Mouse (Mus musculus) forelimb bud, embryonic 11.5 days (tissue): ENCODE results near the gene Mkrn3.
A peak's percentile ranks its signal among the peaks of the same experiment; 100 is the strongest.

Experiments
- DNase-seq: peaks from one replicate; pipeline ENCODE4 v3.0.0-alpha.2; 2012; ENCODE audit warnings: low read depth, low spot score

The Mkrn3 gene

GRCm38 (mm10) chr7:62419493-62420360, at the start of gene Mkrn3:
Mkrn3 (minus strand) TSS chr7:62420139.
- DNase-seq, result peak; percentile 91

DNA sequence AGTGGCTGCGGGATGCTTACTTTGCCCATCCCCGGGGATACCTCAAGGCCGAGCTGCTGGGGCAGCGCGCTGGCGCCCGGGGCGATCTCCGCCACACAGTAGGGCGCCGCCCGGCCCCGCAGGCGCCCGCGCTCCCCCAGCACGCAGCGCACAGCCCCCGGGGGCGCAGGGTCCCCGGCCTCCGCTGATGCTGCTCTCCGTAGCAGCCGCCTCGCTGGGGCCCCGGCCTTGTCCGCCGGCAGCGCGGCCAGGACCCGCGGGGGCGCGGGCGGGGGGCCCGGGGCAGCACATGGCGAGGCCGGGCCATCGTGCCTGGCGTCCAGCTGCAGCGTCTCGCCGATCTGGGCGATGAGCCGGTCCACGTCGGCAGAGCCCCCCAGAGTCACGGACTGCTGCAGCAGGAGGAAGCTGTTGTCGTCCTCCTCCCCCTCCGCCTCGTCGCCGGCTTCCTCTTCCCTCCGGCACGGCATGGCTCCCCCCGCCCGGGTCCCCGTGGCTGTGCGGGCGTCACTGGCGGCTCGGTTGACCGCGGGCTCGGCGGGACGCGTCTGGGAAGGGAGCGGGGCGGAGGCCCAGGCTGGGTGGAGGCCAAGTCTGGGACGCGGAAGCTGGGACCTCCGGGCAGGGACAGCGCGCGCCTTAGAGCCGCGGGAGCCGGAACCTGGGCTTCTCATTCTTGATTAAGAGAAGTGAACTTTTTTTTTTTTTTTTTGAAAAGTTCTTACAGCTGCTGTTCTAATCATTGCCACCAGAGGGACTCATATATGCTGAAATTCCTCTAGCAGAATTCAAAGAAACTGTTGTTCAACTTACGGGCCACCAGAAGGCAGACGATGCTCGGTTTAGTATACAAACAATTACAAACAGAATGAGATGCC, 44.2 kb upstream of the Mkrn3 start, which contains the start of gene Peg12:
Gene Peg12 (minus strand): TSS at position 633 of the 878 bp plus-strand sequence.
- DNase-seq, result peak; percentile 58

DNA sequence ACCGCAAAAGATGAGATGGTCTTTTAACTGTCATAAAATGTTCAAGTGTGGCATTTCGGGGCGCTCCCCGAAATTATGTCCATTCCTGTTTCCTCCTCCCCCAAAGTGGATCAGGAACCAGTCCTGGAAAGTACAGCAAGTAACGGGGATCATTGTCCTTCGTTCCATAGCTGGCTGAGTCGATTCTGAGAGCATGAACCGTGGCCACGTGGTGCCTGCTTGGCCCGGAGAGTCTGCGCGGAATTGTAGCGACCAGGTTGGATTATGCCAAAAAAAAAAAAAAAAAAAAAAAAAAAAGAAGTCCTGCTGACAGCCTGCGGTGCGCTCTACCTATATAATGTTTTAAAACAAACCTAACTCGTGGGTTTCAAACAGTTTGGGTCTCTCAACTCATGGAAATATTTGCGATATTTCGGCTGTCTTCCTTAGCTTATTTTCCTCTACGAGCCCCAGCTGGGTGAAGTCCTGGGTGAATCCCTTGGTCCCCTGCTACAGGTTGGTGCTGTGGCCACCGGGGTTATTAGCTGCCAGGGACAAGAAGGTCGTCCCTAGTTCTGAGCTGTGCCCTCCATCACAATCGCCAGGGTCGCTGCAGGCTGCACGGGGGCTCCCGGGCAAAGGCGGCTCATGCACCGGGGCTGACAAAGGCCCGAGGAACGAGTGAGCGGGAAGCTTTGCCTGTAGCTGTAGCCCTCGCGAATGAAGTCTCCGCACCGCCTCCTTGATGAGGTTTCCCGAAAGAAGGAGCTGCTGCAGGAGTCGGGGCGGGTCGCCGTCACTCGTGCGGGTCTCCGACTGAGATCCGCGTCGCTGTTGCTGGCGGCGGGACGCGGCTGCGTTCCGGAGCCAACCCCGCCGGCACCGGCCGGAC, 43.3 kb upstream of the Mkrn3 start:
- peak; percentile 19 for DNase-seq

DNA sequence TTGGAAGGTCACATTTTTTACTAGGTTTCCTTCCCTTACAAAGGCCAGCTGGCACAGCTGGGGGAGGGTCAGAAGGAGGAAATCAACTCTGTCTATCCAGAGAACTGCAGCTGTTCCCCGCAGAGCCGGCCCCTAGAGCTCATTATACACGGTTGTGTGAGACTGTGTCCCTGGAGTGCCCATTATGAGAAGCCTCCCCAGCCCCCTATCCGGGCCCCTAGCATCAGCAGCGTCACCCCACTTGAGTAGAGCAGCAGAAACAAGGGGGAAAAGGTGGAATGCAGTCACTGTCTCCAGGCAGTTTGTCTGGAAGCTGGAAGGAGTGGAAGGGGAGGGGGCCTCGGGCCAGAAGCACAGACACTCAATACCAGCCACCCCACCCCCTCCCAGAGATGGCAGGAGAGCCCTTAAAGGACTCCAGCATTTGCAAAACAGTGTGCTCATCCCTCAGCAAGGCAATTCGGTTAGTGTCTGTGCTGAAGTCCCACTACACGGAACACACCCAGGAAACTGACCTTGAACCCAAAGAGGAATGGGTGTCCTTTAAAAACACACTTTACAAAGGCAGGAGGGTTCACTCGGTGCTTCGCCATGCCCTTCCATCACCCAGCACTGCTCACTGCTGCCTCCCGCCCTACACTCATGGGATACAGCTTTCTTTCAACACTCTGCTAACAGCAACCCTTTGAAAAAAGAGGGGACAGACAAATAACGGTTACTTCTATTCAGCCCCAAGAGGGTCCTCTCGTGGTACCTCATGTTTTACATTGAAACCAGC, 42.5 kb upstream of the Mkrn3 start:
- DNase-seq, result peak; percentile 54

DNA sequence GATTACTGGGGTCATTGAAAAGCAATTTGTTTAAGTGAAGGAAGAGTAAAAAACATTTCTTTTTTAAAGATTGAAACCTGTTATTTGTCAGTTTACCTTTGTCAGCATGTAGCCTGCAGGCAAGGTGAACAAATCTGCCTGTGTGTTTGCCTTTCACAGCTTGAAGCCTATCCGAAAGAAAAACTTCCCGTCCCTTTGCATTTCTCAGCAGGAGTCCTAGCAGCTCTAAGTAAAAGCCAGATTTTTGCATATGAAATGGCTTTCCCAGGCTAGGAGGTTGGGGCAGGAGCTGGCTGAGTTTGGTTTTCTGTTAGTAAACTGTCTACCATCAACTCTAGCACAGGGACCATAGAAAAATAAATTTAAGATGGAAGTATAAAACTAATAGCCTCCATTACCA, 32.4 kb upstream of the Mkrn3 start:
- DNase-seq, result no peak

DNA sequence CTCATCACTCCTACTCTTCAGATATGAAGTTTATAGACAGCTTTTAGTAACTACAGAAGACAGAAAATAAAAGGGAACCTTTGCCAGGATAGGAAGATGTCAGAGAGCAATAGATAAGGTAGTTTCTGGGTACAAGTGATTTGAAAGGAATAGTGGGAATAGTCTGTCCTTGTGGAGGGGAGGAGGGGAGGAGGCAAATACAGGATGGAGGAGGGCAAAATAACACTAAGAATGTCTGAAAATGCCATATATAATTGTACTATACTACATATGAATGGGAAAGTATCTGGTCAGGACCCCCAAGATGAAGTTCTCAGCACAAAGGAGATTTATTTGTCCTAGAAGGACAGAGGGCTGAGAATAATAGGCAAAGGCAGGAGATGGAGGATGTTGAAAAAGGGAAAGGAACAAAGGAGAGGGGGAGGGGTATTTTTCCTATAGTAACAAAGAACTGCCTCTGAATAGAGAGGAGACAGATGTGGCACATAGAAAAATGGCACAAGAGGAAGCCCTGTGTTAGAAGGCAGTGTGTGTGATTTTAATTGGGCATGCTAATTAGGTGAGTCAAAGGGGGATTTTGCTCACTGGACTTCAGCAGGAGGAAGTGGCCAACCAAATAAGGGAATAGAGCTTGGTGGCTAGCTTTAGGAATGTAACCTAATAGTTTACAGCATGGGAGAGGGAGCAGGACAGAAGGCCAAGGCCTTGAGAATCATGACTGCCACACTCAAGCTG, 25.7 kb upstream of the Mkrn3 start:
- DNase-seq, result no peak

GRCm38 (mm10) chr7:62436394-62436793, 16.5 kb upstream of the Mkrn3 start:
- no peak for DNase-seq

DNA sequence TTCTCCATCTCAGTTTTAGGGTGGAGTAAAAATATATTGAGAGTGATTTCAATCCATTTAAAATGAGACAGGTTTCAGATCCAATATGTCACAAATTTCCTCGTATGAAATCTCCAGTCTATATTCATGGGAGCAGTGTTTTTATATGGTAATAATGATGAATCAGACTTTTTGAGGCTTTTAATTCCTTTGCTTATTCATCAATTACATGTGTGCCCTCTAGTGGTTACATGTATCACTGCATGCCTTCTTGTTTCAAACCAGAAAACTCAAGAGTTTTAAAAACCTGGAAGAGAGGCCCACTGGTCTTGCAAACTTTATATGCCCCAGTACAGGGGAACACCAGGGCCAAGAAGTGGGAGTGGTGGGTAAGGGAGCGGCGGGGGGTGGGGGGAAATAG, 13.3 kb upstream of the Mkrn3 start:
- no peak for DNase-seq

DNA sequence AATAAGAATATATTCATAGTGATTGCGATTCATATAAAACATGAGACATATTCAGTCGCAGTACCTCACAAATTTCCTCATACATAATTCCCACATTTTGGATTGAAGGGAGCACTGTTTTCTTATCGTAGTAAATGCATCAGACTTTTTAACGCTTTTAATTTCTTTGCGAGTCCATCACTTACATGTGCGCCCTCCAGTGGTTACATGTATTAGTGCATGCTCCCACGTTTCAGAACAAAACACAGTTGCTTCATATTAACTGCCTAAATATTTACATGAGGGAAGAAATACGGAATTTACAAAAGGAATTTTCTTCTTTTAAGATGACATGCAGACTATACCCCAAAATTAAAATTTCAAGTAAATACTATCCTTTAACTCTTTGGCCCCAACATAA, 8.4 kb upstream of the Mkrn3 start:
- DNase-seq, result peak; percentile 20

DNA sequence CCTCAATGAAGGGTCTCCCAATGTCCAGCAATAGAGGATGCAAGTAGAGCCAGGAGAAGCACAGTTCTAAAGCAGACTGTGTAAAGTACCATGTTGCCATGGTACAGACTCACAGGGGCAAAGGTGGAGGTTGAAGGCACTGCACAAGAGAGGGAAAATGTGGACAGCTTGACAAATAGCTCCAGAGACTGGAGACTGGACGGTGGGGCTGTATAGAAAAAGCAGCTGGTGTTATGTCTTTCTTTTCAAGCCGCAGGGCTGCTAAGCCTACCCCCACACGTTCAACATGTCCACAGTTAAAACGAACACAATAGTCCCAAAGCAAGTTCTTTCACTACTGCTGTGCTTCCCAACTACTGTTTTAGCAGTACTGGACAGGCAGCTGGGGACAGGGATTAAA, 3.3 kb upstream of the Mkrn3 start:
- no peak for DNase-seq

DNA sequence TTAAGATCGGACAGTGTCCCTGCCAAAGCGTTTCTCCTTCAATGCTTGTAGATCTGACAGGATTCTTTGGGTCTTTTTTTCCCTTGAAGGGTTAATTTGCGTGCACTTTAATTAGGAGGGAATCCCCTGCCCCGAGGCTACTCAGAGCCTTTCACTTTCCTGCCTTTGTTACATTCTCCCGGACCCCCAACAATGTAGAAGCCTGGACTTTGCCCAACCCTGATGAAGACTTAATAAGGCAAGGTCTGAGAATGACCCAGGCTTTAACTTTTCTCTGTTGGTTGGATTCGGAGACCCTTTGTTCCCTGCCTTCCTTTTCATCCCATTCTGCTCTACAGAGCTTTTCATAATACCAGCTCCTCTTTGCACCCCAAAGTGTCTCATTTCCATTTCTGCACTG, 627 bp upstream of the Mkrn3 start:
- DNase-seq, result no peak

- no peak for DNase-seq
Observed at GRCm38 (mm10) chr7:62419105-62419492, 840 bp downstream of the Mkrn3 start.

GRCm38 (mm10) chr7:62418346-62418745, 1.6 kb downstream of the Mkrn3 start:
- DNase-seq, result no peak

DNA sequence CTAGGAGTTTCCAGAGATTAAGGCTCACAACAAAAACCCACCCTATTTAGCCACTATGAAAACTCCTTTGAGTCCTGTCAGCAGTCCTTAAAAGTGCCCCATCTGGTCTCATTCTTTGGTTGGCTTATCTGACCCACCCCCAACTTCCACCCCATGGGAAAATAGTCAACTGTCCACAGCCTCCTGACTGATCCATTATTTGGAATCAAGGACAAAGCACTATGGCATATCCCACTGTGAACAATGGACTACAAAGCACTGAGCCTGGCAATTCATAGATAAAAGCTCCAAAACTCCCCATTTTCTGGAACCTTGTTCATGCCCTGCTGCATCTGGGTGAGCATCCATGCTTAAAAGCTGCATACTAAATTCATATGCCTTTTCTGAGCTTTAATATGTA, 3.8 kb downstream of the Mkrn3 start:
- DNase-seq, result no peak

- DNase-seq, result no peak
Observed at GRCm38 (mm10) chr7:62415222-62415621, 4.7 kb downstream of the Mkrn3 start.

DNA sequence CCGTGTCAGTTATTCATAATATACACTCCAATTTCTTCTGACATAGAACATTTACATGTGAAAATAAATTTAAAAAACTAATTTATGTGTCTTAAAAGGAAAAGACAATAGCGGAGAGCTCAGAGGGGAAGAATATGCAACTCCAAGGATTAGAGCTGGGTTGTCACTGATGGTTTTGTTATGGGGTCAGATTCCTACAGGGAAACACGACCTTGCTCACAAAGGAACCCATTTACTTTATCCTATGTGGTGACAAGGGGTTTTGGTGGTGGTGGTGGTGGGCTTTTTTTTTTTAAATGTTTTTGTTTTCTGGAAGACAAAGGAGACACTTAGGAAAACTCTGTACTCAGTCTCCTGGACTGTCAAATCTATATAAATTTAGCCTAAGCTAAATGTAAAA, 12.1 kb downstream of the Mkrn3 start:
- no peak for DNase-seq

DNA sequence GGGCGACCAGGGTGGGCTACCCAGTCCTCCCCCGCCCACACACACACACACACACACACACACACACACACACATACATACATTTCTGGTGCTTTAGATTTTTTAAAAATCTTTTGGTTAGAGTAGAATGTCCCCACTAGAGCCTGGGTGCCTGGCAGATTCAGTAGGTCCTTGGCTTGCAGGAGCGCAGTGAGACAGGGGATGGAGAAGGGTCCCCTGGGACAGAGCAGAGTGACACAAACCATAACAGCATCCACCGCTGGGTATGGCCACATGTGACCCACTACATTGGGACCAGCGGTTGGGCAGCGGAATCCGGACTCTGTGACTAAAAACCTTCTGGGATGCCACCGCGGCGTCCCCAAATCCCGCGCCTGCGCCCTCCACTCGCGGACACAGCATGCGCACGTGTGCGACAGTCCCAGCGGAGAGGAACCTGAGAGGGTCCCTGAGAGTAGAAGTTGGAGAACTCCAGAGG, 13.3 kb downstream of the Mkrn3 start:
- DNase-seq, result no peak

- DNase-seq, result no peak
Observed at GRCm38 (mm10) chr7:62392202-62392601, 27.7 kb downstream of the Mkrn3 start.

- no peak for DNase-seq
Observed at GRCm38 (mm10) chr7:62388291-62388690, 31.6 kb downstream of the Mkrn3 start.

DNA sequence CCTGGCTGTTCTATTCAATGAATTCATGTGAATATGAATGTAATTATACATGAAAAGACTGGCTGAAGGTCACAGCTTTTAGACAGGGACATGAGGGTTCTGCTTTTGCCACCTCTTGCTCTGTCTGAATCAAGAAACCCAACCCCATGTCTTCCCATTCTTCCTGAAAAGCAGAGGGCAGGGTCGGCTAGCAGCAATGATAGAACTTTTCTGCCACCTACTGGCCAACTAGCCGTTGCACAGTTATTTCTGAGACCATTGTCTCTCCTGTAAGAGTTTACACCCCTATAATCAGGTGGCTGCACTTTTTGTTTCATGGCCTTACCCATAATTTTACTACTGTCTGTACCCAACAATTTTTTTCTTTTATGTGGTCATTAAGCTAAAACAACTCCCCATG, 37.5 kb downstream of the Mkrn3 start:
- peak; percentile 55 for DNase-seq
